Mouse (Mus musculus) bone marrow macrophage, adult 2 months (primary cell): ENCODE data around the gene Card10.

Experiments used
- CTCF ChIP-seq: IDR thresholded peaks from 2 replicates; pipeline ENCODE4 v1.5.1; 2012; ENCODE audit warnings: low read depth, mild to moderate bottlenecking, low read length, moderate library complexity
- POLR2A ChIP-seq: IDR thresholded peaks from 2 replicates; pipeline ENCODE4 v1.6.1; 2012; ENCODE audit warnings: mild to moderate bottlenecking, low read depth, low read length, borderline replicate concordance

DNA sequence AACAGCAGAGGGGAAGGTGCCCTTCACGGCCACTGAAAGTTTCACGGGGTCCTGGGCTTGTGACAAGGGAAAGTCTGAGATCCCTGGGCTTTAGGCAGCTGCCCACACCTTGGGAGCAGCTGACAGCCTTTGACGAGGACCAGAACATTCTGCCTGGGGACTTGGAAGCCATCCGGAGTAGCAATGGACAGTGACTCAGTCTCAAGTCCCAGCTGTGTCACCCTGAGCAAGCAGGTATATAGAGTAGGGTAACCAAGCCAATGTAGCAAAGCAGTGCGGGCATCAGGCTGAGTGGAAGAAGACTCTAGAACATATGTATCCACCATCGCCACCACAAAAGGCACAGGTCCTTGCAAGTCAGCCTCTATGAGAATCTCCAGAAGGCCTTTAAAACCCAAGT, 65.7 kb downstream of the Card10 start:
- no peak for TF ChIP-seq CTCF
- TF ChIP-seq POLR2A: no peak
